Mouse (Mus musculus) ES-Bruce4 (cell line): ENCODE data around the gene Amy2a3. TPM values are rescaled to one million over a fixed set of nuclear protein-coding genes. Genes with fewer than 3 reads are reported as not detected.
"Not testable (repeated sequence)": the region's sequence is repeated elsewhere in the genome, so short reads cannot be mapped to it uniquely, and the experiment has no call there.

Experiments
- H3K27ac ChIP-seq: 2 replicates; pipeline ENCODE4 v1.5.1; 2012; ENCODE audit warnings: low read length, inconsistent platforms; ENCODE audit not compliant: insufficient read depth
- H3K27me3 ChIP-seq: 2 replicates; pipeline ENCODE4 v1.6.1; 2012; ENCODE audit warnings: mild to moderate bottlenecking, low read length, inconsistent platforms; ENCODE audit not compliant: control insufficient read depth, poor library complexity, insufficient read depth, severe bottlenecking
- H3K36me3 ChIP-seq: 2 replicates; pipeline ENCODE4 v1.6.1; 2012; ENCODE audit warnings: inconsistent platforms, mild to moderate bottlenecking, low read length, moderate library complexity; ENCODE audit not compliant: control insufficient read depth, poor library complexity, insufficient read depth, severe bottlenecking
- H3K4me1 ChIP-seq: one replicate; pipeline ENCODE4 v1.8.1; 2011; ENCODE audit warnings: low read length; ENCODE audit not compliant: control insufficient read depth, insufficient read depth
- H3K4me3 ChIP-seq: 2 replicates; pipeline ENCODE4 v1.5.1; 2011; ENCODE audit warnings: low read depth, mild to moderate bottlenecking, low read length
- H3K9ac ChIP-seq: 2 replicates; pipeline ENCODE4 v1.6.1; 2012; ENCODE audit warnings: low read depth, mild to moderate bottlenecking, inconsistent platforms; ENCODE audit not compliant: poor library complexity, severe bottlenecking
- H3K9me3 ChIP-seq: replicated peaks from 2 replicates; pipeline ENCODE4 v1.6.1; 2012; ENCODE audit warnings: mild to moderate bottlenecking, low read length, inconsistent platforms; ENCODE audit not compliant: control insufficient read depth, poor library complexity, insufficient read depth, severe bottlenecking
- polyA plus RNA-seq: library from polyadenylated mRNA; stranded (reverse); fragments of >200 nt; gene quantifications from 2 replicates; pipeline ENCODE4 v1.2.4, GENCODE M21; 2011; ENCODE audit warnings: low read depth; ENCODE audit not compliant: missing spikeins, insufficient read depth, insufficient read length

Gene Amy2a3
- polyA plus RNA-seq, result not detected in 2 replicates

DNA sequence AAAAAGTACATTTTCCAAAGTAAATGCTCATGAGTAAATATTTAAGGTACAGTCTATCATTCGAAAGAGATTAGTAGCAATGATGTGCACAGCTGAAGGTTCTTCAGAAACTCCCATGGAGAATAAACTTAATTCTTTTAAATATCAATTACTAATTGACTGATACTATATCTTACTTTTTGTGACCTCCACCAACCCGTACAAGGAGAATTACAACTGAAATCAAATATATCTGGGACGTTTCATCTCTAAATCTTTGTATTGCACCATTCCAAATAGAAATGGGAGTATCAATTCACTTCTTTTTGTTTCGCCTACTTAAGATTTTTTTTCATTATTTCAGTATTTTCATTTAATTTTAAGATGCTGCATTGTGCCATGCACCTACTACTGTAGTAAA is at the start of gene Amy2a3:
TSS of gene Amy2a3 (minus strand) at position 101 of the 400 bp plus-strand sequence.
- H3K9me3 ChIP-seq, H3K9ac ChIP-seq, H3K36me3 ChIP-seq, H3K4me3 ChIP-seq, H3K27ac ChIP-seq, H3K27me3 ChIP-seq, H3K4me1 ChIP-seq: not testable (repeated sequence)

DNA sequence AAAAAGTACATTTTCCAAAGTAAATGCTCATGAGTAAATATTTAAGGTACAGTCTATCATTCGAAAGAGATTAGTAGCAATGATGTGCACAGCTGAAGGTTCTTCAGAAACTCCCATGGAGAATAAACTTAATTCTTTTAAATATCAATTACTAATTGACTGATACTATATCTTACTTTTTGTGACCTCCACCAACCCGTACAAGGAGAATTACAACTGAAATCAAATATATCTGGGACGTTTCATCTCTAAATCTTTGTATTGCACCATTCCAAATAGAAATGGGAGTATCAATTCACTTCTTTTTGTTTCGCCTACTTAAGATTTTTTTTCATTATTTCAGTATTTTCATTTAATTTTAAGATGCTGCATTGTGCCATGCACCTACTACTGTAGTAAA is 32.7 kb upstream of the Amy2a3 start, which contains the start of gene Amy2a2:
TSS of gene Amy2a2 (minus strand) at position 101 of the 400 bp plus-strand sequence.
- not testable (repeated sequence) for H3K9me3 ChIP-seq, H3K27me3 ChIP-seq, H3K4me3 ChIP-seq, H3K36me3 ChIP-seq, H3K4me1 ChIP-seq, H3K27ac ChIP-seq, H3K9ac ChIP-seq

DNA sequence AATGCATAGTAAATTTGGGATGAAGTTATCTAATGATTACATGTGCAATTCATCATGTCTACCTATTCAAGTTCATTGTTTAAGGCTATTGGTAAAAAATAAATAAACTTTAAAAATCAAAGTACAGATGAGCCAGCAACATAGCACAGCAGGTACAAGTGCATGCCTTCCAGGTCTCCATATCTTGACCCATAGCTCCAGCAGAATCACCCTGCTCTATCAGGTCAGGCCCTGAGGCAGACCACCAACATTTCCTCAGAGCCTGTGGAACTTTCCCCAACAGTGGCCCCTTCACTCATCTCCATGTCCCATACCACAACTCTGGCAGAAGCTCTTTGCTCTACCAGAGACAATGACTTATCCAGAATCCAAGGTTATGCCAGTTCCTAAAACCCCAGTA is 21.6 kb upstream of the Amy2a3 start:
- not testable (repeated sequence) for H3K27me3 ChIP-seq, H3K27ac ChIP-seq, H3K4me1 ChIP-seq, H3K36me3 ChIP-seq, H3K9me3 ChIP-seq, H3K9ac ChIP-seq, H3K4me3 ChIP-seq

DNA sequence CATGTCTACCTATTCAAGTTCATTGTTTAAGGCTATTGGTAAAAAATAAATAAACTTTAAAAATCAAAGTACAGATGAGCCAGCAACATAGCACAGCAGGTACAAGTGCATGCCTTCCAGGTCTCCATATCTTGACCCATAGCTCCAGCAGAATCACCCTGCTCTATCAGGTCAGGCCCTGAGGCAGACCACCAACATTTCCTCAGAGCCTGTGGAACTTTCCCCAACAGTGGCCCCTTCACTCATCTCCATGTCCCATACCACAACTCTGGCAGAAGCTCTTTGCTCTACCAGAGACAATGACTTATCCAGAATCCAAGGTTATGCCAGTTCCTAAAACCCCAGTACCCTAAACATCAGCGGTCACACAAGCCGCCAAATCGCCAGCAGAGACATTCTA is 10.9 kb downstream of the Amy2a3 start:
- H3K4me1 ChIP-seq, H3K4me3 ChIP-seq, H3K9ac ChIP-seq, H3K27me3 ChIP-seq, H3K36me3 ChIP-seq, H3K9me3 ChIP-seq, H3K27ac ChIP-seq: not testable (repeated sequence)

DNA sequence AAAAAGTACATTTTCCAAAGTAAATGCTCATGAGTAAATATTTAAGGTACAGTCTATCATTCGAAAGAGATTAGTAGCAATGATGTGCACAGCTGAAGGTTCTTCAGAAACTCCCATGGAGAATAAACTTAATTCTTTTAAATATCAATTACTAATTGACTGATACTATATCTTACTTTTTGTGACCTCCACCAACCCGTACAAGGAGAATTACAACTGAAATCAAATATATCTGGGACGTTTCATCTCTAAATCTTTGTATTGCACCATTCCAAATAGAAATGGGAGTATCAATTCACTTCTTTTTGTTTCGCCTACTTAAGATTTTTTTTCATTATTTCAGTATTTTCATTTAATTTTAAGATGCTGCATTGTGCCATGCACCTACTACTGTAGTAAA is 32.5 kb downstream of the Amy2a3 start, which contains the start of gene Amy2a4:
TSS of gene Amy2a4 (minus strand) at position 101 of the 400 bp plus-strand sequence.
- H3K27me3 ChIP-seq, H3K9ac ChIP-seq, H3K4me3 ChIP-seq, H3K36me3 ChIP-seq, H3K9me3 ChIP-seq, H3K4me1 ChIP-seq, H3K27ac ChIP-seq: not testable (repeated sequence)

DNA sequence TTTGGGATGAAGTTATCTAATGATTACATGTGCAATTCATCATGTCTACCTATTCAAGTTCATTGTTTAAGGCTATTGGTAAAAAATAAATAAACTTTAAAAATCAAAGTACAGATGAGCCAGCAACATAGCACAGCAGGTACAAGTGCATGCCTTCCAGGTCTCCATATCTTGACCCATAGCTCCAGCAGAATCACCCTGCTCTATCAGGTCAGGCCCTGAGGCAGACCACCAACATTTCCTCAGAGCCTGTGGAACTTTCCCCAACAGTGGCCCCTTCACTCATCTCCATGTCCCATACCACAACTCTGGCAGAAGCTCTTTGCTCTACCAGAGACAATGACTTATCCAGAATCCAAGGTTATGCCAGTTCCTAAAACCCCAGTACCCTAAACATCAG is 43.6 kb downstream of the Amy2a3 start:
- not testable (repeated sequence) for H3K36me3 ChIP-seq, H3K9me3 ChIP-seq, H3K27ac ChIP-seq, H3K9ac ChIP-seq, H3K4me3 ChIP-seq, H3K27me3 ChIP-seq, H3K4me1 ChIP-seq

DNA sequence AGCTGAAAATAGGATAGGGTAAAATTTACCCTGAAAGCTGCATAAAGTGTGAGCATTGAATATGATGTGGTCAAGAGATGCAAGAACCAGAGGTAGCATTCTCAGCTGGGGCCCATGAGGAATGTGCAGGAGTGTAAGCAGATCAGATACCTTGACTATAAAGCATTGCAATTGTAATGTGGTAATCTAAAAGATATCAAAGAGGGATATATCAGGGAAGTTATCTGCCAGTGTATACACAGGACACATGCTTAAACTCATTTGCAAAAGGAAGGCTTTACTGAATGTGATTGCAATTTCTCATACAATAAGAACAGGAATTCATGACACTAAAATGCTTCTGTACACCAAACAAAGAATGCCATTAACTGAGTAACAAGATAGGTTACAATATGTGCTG is 44.3 kb downstream of the Amy2a3 start:
- not testable (repeated sequence) for H3K9ac ChIP-seq, H3K4me3 ChIP-seq, H3K27me3 ChIP-seq, H3K9me3 ChIP-seq, H3K4me1 ChIP-seq, H3K36me3 ChIP-seq, H3K27ac ChIP-seq

Other genes starting within 250 kb of the Amy2a3 start
- not detected in 2 replicates for gene Amy2a5, start 65.2 kb downstream of the Amy2a3 start, polyA plus RNA-seq
- gene Amy2a4, start 32.6 kb downstream of the Amy2a3 start, polyA plus RNA-seq, result not detected in 2 replicates
- gene Amy2a2, start 32.6 kb upstream of the Amy2a3 start, polyA plus RNA-seq, result not detected in 2 replicates
- gene Amy2a1, start 208.4 kb upstream of the Amy2a3 start, polyA plus RNA-seq, result not detected in 2 replicates